Comparison of ENCODE assay signal across 13 mouse cellular contexts in genomic region chr15:97462006-97462405, GRCm38 (mm10).
DNase-seq lines count a peak whose midpoint lies in the region.
"Had no signal": no experiment of that assay in that cellular context is flagged by ENCODE, and none has a peak within 500 bp of the region (broad histone marks: within the 10 kb centered on the region; RNA-seq: fewer than 3 reads in every experiment).

No protein-coding gene starts in this region.

- DNase-seq in heart, adult 11 months: peak; percentile 73
- no peak for DNase-seq in heart, adult 18-20 months
- peak; percentile 14 for DNase-seq in kidney, postnatal 14 days
- DNase-seq in kidney, adult 8-10 months: no peak
- DNase-seq in spleen, postnatal 4 days (ENCODE audit: low spot score in 2 of 2): peak; percentile 4 to 43
- no peak for DNase-seq in spleen, adult 12 weeks (ENCODE audit: low spot score)
- peak; percentile 38 for DNase-seq in NIH3T3 (ENCODE audit: low read depth)
- DNase-seq: adrenal gland, postnatal 10 days; adrenal gland, postnatal 36 days; cerebellum, adult 18-20 months; cerebellum, adult 9-10 months; cerebellum, postnatal 14 days; gastrocnemius, postnatal 10 days had no signal

Comparison
In these comparisons a context has a peak if more than half of its experiments do, and no peak if none do; other contexts are left out.
1. DNase-seq: peak in heart, adult 11 months (single experiment), kidney, postnatal 14 days (single experiment), spleen, postnatal 4 days (2 of 2) and NIH3T3 (single experiment); none in heart, adult 18-20 months (0 of 2), kidney, adult 8-10 months (0 of 2) and spleen, adult 12 weeks (single experiment).